Mouse (Mus musculus) heart, embryonic 10.5 days (tissue): Measurements from ENCODE around the gene Endov. TPM values are rescaled to one million over a fixed set of nuclear protein-coding genes. Genes with fewer than 3 reads are reported as not detected.

Experiments used
- DNase-seq: peaks from one replicate; pipeline ENCODE4 v3.0.0-alpha.2; 2017; ENCODE audit warnings: low spot score
- H3K27ac ChIP-seq: fragments of 300-500 bp; sonication (generic); 2 replicates; pipeline ENCODE4 v1.5.1; 2016; ENCODE audit warnings: mild to moderate bottlenecking
- H3K27me3 ChIP-seq: fragments of 300-500 bp; sonication (generic); 2 replicates; pipeline ENCODE4 v1.6.1; 2016; ENCODE audit warnings: mild to moderate bottlenecking; ENCODE audit not compliant: poor library complexity, insufficient read depth, severe bottlenecking
- H3K36me3 ChIP-seq: fragments of 300-500 bp; sonication (generic); 2 replicates; pipeline ENCODE4 v1.6.1; 2016; ENCODE audit warnings: mild to moderate bottlenecking, moderate library complexity
- H3K4me1 ChIP-seq: fragments of 300-500 bp; sonication (generic); 2 replicates; pipeline ENCODE4 v1.6.1; 2016; ENCODE audit warnings: mild to moderate bottlenecking
- H3K4me3 ChIP-seq: fragments of 300-500 bp; sonication (generic); 2 replicates; pipeline ENCODE4 v1.5.1; 2016; ENCODE audit warnings: mild to moderate bottlenecking, moderate library complexity
- H3K9me3 ChIP-seq: fragments of 300-500 bp; sonication (generic); 2 replicates; pipeline ENCODE4 v1.6.1; 2016; ENCODE audit warnings: mild to moderate bottlenecking, moderate library complexity
- WGBS: fragments of 180-500 bp; shearing (Covaris S2); methylation state at CpG from one replicate; pipeline ENCODE4 v1.1.7; 2016; 5-methylcytosine and 5-hydroxymethylcytosine counted together
- polyA plus RNA-seq: library from polyadenylated mRNA; unstranded; fragments of >200 nt; fragmentation: Nextera tagmentation; extraction: Ambion mirVana; gene quantifications from 2 replicates; pipeline ENCODE4 v1.2.1, GENCODE M21; 2016

Endov gene
- polyA plus RNA-seq, 1 experiment from 2014 or later: 17.2 TPM

DNA sequence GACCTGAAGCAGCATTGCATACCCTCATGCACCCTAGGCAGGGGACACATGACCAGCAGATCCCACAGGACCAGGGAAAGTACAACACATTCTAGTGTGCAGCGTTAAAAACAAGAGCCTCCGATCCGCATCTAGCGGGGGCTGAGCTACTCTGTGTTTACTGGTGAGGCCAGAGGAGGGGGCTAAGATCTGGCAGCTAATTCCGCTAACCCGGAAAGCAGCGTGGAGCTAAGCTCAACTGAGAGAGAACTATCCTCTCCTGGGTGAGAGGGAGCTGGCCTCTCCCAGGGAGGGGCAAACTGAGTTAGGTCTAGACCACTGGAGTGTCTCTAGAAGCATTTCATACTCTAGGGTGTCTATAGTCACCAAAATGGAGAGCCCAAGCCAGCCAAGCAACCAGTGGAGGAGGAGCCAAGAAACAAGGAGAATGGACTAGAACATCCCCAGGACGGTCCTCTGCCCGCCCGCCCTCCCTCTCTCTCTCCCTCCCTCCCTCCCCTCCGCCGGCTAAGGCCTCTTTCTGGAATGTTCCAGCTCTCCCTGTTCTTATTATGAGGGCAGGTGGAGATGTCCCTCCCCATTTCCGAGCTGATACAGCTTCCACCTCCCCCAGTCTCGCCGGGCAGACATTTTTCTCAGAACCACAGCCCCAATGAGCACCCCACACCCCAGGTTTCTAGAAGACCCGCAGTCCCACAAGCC, 52.8 kb downstream of the Endov start:
- no peak for DNase-seq
- no peak overlapping the region for H3K27ac ChIP-seq
- H3K27me3 ChIP-seq: peaks cover 99% of the 10 kb centered on the region
- no peaks in the 10 kb centered on the region for H3K9me3 ChIP-seq
- WGBS: 43% methylated on average over 16 of the region's 16 CpGs
- no peak overlapping the region for H3K4me3 ChIP-seq
- peaks cover 39% of the 10 kb centered on the region for H3K4me1 ChIP-seq
- H3K36me3 ChIP-seq: no peaks in the 10 kb centered on the region

- Histone ChIP-seq H3K4me1 (peaks cover 45% of the 10 kb centered on the region), H3K4me3 (no peak overlapping the region), H3K27ac (no peak overlapping the region), H3K36me3 (no peaks in the 10 kb centered on the region), H3K9me3 (no peaks in the 10 kb centered on the region), H3K27me3 (peaks cover 100% of the 10 kb centered on the region)
- DNase-seq: no peak
- WGBS: 78% methylated on average over 15 of the region's 15 CpGs
Measured at GRCm38 (mm10) chr11:119544518-119545105, 53.5 kb downstream of the Endov start.

- peaks cover 47% of the 10 kb centered on the region for H3K4me1 ChIP-seq
- WGBS: 49% methylated on average over 3 of the region's 3 CpGs
- H3K9me3 ChIP-seq: no peaks in the 10 kb centered on the region
- H3K36me3 ChIP-seq: no peaks in the 10 kb centered on the region
- no peak for DNase-seq
- peaks cover 100% of the 10 kb centered on the region for H3K27me3 ChIP-seq
- 0 out of 2 replicates have a peak overlapping the region, but pooled peaks have one; percentile 7 for H3K4me3 ChIP-seq
- H3K27ac ChIP-seq: no peak overlapping the region
Measured at GRCm38 (mm10) chr11:119545281-119545680, 54.1 kb downstream of the Endov start.

- Histone ChIP-seq H3K4me1 (peaks cover 47% of the 10 kb centered on the region), H3K9me3 (no peaks in the 10 kb centered on the region), H3K4me3 (0 out of 2 replicates have a peak overlapping the region, but pooled peaks have one; percentile 7), H3K36me3 (no peaks in the 10 kb centered on the region), H3K27me3 (peaks cover 100% of the 10 kb centered on the region), H3K27ac (no peak overlapping the region)
- WGBS: 9% methylated on average over 10 of the region's 10 CpGs
- no peak for DNase-seq
Measured at GRCm38 (mm10) chr11:119545741-119546495, 54.8 kb downstream of the Endov start.

GRCm38 (mm10) chr11:119546496-119547182, 55.5 kb downstream of the Endov start:
- WGBS: 2% methylated on average over 46 of the region's 46 CpGs
- peaks cover 47% of the 10 kb centered on the region for H3K4me1 ChIP-seq
- H3K9me3 ChIP-seq: no peaks in the 10 kb centered on the region
- no peak overlapping the region for H3K27ac ChIP-seq
- no peak for DNase-seq
- no peaks in the 10 kb centered on the region for H3K36me3 ChIP-seq
- H3K27me3 ChIP-seq: peaks cover 100% of the 10 kb centered on the region
- H3K4me3 ChIP-seq: peak overlapping the region; percentile 71

DNA sequence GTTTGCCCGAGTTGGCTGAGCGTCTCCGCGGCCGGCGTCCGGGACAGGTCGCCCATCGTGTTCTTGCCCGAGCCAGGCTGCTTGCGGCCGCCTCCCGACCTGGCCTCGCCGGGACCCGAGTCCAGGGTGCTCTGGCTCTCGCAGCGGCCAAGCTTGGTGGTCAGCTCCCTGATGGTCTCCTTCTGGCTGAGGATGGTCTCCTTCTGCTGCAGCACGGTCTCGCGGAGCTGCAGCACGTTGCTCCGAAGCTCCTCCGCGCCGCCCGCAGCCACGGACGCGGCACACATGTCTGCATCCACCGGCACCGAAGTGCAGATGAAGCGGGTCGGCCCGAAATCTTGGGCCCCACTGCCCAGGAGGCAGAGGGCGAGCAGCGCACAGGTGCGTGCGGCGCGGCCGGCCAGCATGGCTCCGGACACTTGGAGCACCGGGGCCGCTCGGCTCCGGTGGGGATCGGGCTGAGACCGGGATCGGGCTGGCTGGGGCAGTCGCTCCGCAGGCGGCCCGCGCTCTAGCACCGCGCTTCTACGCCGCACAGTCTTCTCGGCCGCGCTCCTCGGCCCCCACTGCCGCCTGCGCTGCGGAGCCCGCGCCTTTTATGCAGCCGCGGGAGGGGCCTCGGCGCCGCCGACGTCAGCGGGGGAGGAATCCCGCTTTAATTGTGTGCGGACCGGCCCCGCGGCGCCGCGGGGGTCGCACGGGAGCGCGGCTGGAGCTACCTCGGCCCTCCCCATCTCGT, 56.2 kb downstream of the Endov start, which contains the start of gene Nptx1:
TSS of gene Nptx1 (minus strand) at position 571 of the 739 bp plus-strand sequence.
- no peak for DNase-seq
- peaks cover 53% of the 10 kb centered on the region for H3K4me1 ChIP-seq
- peaks cover 99% of the 10 kb centered on the region for H3K27me3 ChIP-seq

DNA sequence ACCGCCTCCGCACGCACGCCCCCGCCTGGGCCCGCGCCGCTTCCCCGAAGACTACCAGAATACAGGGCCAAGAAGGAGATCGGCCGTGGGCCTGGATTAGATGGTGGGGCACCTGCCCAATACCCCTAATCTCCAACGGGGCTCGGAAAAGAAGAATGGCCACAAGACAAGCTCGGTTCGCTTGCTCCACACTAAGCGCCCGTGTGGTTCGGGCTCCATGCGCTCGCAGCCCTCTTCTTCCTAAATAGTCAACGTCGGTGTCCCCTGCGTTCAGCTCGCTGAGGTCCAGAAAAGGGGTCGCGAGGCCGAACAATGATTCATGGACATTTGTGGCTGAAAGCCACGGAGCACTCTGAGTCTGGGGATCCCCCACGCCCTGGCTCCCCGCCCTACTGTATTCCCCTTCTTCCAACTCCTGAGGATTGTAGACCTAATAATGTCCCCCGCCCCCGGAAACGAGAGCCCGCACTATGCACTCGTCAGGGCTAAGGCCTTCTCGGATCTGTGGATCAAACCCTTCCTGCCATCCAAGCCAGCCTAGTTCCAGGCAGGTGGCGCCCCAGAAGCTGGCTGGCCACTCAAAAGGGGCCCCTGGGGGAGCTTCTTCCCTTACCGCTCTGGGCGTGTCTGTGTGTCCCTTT, 56.9 kb downstream of the Endov start:
- peak overlapping the region; percentile 53; the same call in 1 of the 2 replicates for H3K27ac ChIP-seq
- peaks cover 60% of the 10 kb centered on the region for H3K4me1 ChIP-seq
- peaks cover 99% of the 10 kb centered on the region for H3K27me3 ChIP-seq
- DNase-seq: no peak
- H3K4me3 ChIP-seq: peak overlapping the region; percentile 71
- no peaks in the 10 kb centered on the region for H3K36me3 ChIP-seq
- under 1% methylated on average over 39 of the region's 39 CpGs for WGBS
- H3K9me3 ChIP-seq: no peaks in the 10 kb centered on the region

More for the DNA sequence above, 56.2 kb downstream of the Endov start, which contains the start of gene Nptx1:
- Histone ChIP-seq H3K9me3 (no peaks in the 10 kb centered on the region), H3K36me3 (no peaks in the 10 kb centered on the region), H3K27ac (peak within 1 kb of the TSS; percentile 53), H3K4me3 (peak within 1 kb of the TSS; percentile 71)
- WGBS: under 1% methylated on average over 89 of the region's 90 CpGs

GRCm38 (mm10) chr11:119548741-119549370, 57.7 kb downstream of the Endov start:
- Histone ChIP-seq H3K36me3 (no peaks in the 10 kb centered on the region), H3K27me3 (peaks cover 99% of the 10 kb centered on the region), H3K27ac (peak overlapping the region; percentile 72), H3K4me3 (peak overlapping the region; percentile 71), H3K9me3 (no peaks in the 10 kb centered on the region), H3K4me1 (peaks cover 60% of the 10 kb centered on the region)
- DNase-seq: no peak
- 1% methylated on average over 37 of the region's 37 CpGs for WGBS

DNA sequence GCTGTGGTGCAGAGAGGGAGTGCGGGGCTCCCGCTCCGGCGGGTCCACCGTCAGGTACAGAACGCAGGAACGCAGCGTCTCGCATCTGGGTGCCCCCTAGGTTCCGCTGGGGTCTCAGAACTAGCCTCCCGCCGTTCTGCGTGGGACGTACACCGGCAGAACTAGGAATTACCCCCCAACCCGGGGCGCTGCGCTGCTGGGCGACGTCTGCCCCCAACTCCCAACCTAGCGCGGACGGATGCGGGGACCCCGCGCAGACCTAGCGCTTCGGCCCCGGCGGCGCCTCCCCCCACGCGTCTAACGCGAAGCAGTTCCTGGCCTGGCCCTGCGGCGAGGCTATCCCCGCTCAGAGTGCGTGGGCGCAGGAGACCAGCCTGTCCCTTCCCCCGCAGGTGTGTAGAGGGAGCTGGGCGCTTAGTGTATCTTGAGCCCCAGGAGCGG, 58.2 kb downstream of the Endov start:
- Histone ChIP-seq H3K27me3 (peaks cover 99% of the 10 kb centered on the region), H3K36me3 (no peaks in the 10 kb centered on the region), H3K4me3 (peak overlapping the region; percentile 71), H3K4me1 (peaks cover 60% of the 10 kb centered on the region), H3K9me3 (no peaks in the 10 kb centered on the region), H3K27ac (peak overlapping the region; percentile 72)
- no peak for DNase-seq
- WGBS: under 1% methylated on average over 43 of the region's 43 CpGs

DNA sequence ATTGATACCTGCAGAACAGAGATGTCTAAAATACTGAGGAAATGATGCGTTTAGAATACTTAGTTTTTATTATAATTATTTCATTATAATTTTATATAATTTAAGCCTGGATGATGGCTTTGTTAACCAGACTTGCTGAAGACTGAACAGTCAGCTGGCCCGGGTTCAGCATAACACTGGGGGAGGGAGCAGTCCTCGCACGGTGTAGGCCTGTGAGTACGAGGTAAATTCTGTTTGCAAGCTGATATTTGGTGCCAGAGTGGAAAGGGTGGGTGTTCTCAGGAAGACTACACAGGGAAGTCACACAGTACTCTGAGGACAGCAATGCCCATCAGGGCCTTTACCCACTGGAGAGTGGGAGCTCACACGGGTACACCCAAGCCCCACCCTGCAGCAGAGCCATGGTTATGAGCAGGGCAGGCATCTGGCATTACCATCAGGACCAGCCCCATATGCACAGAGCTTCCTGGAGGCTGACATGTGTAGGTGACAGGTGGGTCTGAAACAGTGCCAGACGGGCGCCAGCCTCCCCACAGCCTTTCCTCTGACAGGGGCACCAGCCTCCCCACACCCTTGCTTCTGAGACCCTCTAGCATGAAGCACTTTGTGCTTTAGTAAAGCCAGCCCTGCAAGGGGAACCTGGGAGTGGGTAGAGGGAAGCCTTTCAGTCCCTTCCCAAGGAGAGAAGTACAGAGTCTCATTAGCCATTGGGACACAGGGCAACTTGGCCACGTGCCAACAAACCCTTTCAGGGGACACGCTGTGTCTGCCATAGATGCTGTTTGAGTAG, 59.6 kb downstream of the Endov start:
- no peak overlapping the region for H3K4me3 ChIP-seq
- DNase-seq: no peak
- no peak overlapping the region for H3K27ac ChIP-seq
- WGBS: 53% methylated on average over 10 of the region's 10 CpGs
- H3K27me3 ChIP-seq: peaks cover 99% of the 10 kb centered on the region
- H3K4me1 ChIP-seq: peaks cover 54% of the 10 kb centered on the region
- no peaks in the 10 kb centered on the region for H3K36me3 ChIP-seq
- no peaks in the 10 kb centered on the region for H3K9me3 ChIP-seq

- Histone ChIP-seq H3K9me3 (no peaks in the 10 kb centered on the region), H3K36me3 (no peaks in the 10 kb centered on the region), H3K4me1 (peaks cover 53% of the 10 kb centered on the region), H3K27me3 (peaks cover 99% of the 10 kb centered on the region), H3K27ac (no peak overlapping the region), H3K4me3 (no peak overlapping the region)
- 46% methylated on average over 3 of the region's 3 CpGs for WGBS
- DNase-seq: no peak
Measured at GRCm38 (mm10) chr11:119551468-119551867, 60.3 kb downstream of the Endov start.
